Mouse (Mus musculus) G1E (cell line): ENCODE measurements around the gene Kcna5. TPM values are rescaled to one million over a fixed set of nuclear protein-coding genes. Genes with fewer than 3 reads are reported as not detected.

Source experiments
- ATAC-seq: 2 replicates; pipeline ENCODE4 v1.8.0; 2016; ENCODE audit warnings: mild to moderate bottlenecking; ENCODE audit not compliant: insufficient number of reproducible peaks, poor library complexity, low FRiP score, severe bottlenecking; ENCODE audit errors: extremely low read depth
- DNase-seq: peaks from one replicate; pipeline ENCODE4 v3.0.0; 2012; ENCODE audit warnings: low spot score
- H3K27me3 ChIP-seq: 2 replicates; pipeline ENCODE4 v1.6.1; 2012; ENCODE audit warnings: mild to moderate bottlenecking, low read length, inconsistent platforms; ENCODE audit not compliant: insufficient read depth
- H3K36me3 ChIP-seq: replicated peaks from 2 replicates; pipeline ENCODE3; 2012; ENCODE audit warnings: mild to moderate bottlenecking, inconsistent platforms
- H3K4me1 ChIP-seq: 2 replicates; pipeline ENCODE4 v1.6.1; 2012; ENCODE audit warnings: low read depth, low read length, inconsistent platforms, mixed read lengths; ENCODE audit not compliant: insufficient read depth
- H3K4me3 ChIP-seq: 2 replicates; pipeline ENCODE4 v1.5.1; 2012; ENCODE audit warnings: low read depth, mild to moderate bottlenecking, inconsistent platforms, low read length, moderate library complexity, mixed read lengths
- H3K9me3 ChIP-seq: replicated peaks from 2 replicates; pipeline ENCODE4 v1.6.1; 2012; ENCODE audit warnings: inconsistent platforms
- CTCF ChIP-seq: IDR thresholded peaks from 2 replicates; pipeline ENCODE4 v1.5.1; 2012; ENCODE audit warnings: low read depth, low read length, inconsistent platforms, mixed read lengths
- GATA1 ChIP-seq: IDR thresholded peaks from 2 replicates; pipeline ENCODE4 v1.6.1; 2012; ENCODE audit warnings: borderline replicate concordance, low read length, inconsistent platforms, mixed read lengths
- GATA2 ChIP-seq: IDR thresholded peaks from 2 replicates; pipeline ENCODE4 v1.6.1; 2012; ENCODE audit warnings: low read depth, low read length, inconsistent platforms, borderline replicate concordance
- POLR2AphosphoS5 ChIP-seq: IDR thresholded peaks from 2 replicates; pipeline ENCODE4 v1.6.1; 2012; ENCODE audit warnings: low read depth, low read length, inconsistent platforms; ENCODE audit not compliant: insufficient replicate concordance
- TAL1 ChIP-seq: conservative IDR thresholded peaks from 2 replicates; pipeline ENCODE4 v1.6.1; 2012; ENCODE audit warnings: low read depth, low read length, inconsistent platforms, mixed read lengths
- polyA plus RNA-seq: library from polyadenylated mRNA; stranded (reverse); fragments of >175 nt; gene quantifications from 2 replicates; pipeline ENCODE4 v1.2.3, GENCODE M21; 2012
- total RNA-seq, 2 experiments: library from RNA; stranded (forward) in 1 of 2; stranded (reverse) in 1 of 2; fragments of 200-1000 nt in 1 of 2; fragments of >200 nt in 1 of 2; fragmentation: Nextera tagmentation in 1 of 2; gene quantifications; 2 replicates each; pipeline ENCODE4 v1.2.3; 2014 to 2017

The Kcna5 gene
- total and polyA plus RNA-seq, 3 experiments: not detected

GRCm38 (mm10) chr6:126574778-126575177, 39.6 kb upstream of the Kcna5 start:
- no peaks in the 10 kb centered on the region for H3K36me3 ChIP-seq
- peaks cover 81% of the 10 kb centered on the region for H3K9me3 ChIP-seq
- H3K4me3 ChIP-seq: no peak overlapping the region
- H3K27me3 ChIP-seq: no peaks in the 10 kb centered on the region
- ATAC-seq (no peak), DNase-seq (no peak)
- H3K4me1 ChIP-seq: no peaks in the 10 kb centered on the region
- TF ChIP-seq GATA2: no peak
- TF ChIP-seq POLR2AphosphoS5: no peak
- TF ChIP-seq TAL1: no peak
- no peak for TF ChIP-seq CTCF
- TF ChIP-seq GATA1: no peak

GRCm38 (mm10) chr6:126573021-126573420, 37.8 kb upstream of the Kcna5 start:
- Histone ChIP-seq H3K36me3 (no peaks in the 10 kb centered on the region), H3K4me1 (no peaks in the 10 kb centered on the region), H3K4me3 (no peak overlapping the region), H3K27me3 (no peaks in the 10 kb centered on the region), H3K9me3 (peaks cover 81% of the 10 kb centered on the region)
- DNase-seq (no peak), ATAC-seq (no peak)
- no peak for TF ChIP-seq CTCF
- TF ChIP-seq TAL1: no peak
- TF ChIP-seq GATA2: no peak
- no peak for TF ChIP-seq POLR2AphosphoS5
- TF ChIP-seq GATA1: no peak

- no peaks in the 10 kb centered on the region for H3K27me3 ChIP-seq
- no peak for DNase-seq
- TF ChIP-seq TAL1 (no peak), POLR2AphosphoS5 (no peak)
Measured at GRCm38 (mm10) chr6:126569809-126570208, 34.6 kb upstream of the Kcna5 start.

GRCm38 (mm10) chr6:126568046-126568830, 33.0 kb upstream of the Kcna5 start:
- ATAC-seq (no peak), DNase-seq (no peak)
- Histone ChIP-seq H3K4me3 (no peak overlapping the region), H3K36me3 (no peaks in the 10 kb centered on the region), H3K9me3 (peaks cover 86% of the 10 kb centered on the region), H3K27me3 (no peaks in the 10 kb centered on the region), H3K4me1 (no peaks in the 10 kb centered on the region)
- TF ChIP-seq GATA1 (no peak), POLR2AphosphoS5 (no peak), TAL1 (no peak), CTCF (no peak), GATA2 (no peak)

More at GRCm38 (mm10) chr6:126569809-126570208, 34.6 kb upstream of the Kcna5 start:
- H3K4me3 ChIP-seq: no peak overlapping the region
- ATAC-seq: no peak
- peaks cover 82% of the 10 kb centered on the region for H3K9me3 ChIP-seq
- H3K36me3 ChIP-seq: no peaks in the 10 kb centered on the region
- no peaks in the 10 kb centered on the region for H3K4me1 ChIP-seq

GRCm38 (mm10) chr6:126567326-126567725, 32.1 kb upstream of the Kcna5 start:
- TF ChIP-seq POLR2AphosphoS5: no peak
- TF ChIP-seq TAL1: no peak
- TF ChIP-seq CTCF: no peak
- TF ChIP-seq GATA1: no peak
- no peak for TF ChIP-seq GATA2

GRCm38 (mm10) chr6:126564376-126564775, 29.2 kb upstream of the Kcna5 start:
- DNase-seq (no peak), ATAC-seq (no peak)
- Histone ChIP-seq H3K4me3 (no peak overlapping the region), H3K36me3 (no peaks in the 10 kb centered on the region), H3K4me1 (no peaks in the 10 kb centered on the region), H3K27me3 (no peaks in the 10 kb centered on the region), H3K9me3 (peaks cover 84% of the 10 kb centered on the region)
- no peak for TF ChIP-seq GATA1
- no peak for TF ChIP-seq POLR2AphosphoS5
- TF ChIP-seq GATA2: no peak
- TF ChIP-seq TAL1: no peak
- no peak for TF ChIP-seq CTCF

More at GRCm38 (mm10) chr6:126567326-126567725, 32.1 kb upstream of the Kcna5 start:
- Histone ChIP-seq H3K4me3 (no peak overlapping the region), H3K36me3 (no peaks in the 10 kb centered on the region), H3K27me3 (no peaks in the 10 kb centered on the region), H3K9me3 (peaks cover 87% of the 10 kb centered on the region), H3K4me1 (no peaks in the 10 kb centered on the region)
- DNase-seq (no peak), ATAC-seq (no peak)
